Mouse (Mus musculus): Measurements from ENCODE around the gene Ttf1.

DNA sequence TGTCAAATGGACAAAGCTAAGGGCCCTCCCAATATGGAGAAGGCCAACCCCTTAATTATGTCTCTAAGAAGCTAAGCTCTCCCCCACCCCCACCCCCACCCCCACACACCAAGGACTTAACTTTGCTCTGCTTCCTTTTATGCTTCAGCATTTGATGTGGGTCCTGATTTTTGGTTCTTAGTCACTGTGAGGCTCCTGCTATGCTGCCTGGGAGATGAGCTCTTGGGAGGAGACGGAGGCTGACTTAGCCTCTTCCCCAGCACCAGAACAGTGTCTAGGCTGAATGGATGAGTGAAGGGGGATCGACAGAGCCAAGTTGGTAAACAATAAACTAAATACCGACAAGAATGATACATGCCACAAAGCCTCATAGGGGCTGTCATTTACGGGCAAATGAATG lies 36.7 kb downstream of the Ttf1 start:
- TF ChIP-seq CTCF (IDR thresholded peaks at IDR 0.05; ENCODE audit: low read depth) (no peak), EP300 (IDR thresholded peaks at IDR 0.05; ENCODE audit: low read depth) (no peak)

Measured in heart, postnatal 0 days (tissue).